Mouse (Mus musculus) layer of hippocampus, adult 2 months (tissue): Measurements from ENCODE around the gene Stom. TPM values are rescaled to one million over a fixed set of nuclear protein-coding genes. Genes with fewer than 3 reads are reported as not detected.
A peak's percentile ranks its signal among the peaks of the same experiment; 100 is the strongest.

Source experiments
- DNase-seq, 2 experiments: peaks; one replicate each; pipeline ENCODE4 v3.0.0; 2022; ENCODE audit warnings: low spot score in 2 of 2
- H3K27ac ChIP-seq: fragments of 200-600 bp; 2 replicates; pipeline ENCODE4 v1.8.1; 2022
- H3K4me3 ChIP-seq: fragments of 200-600 bp; 2 replicates; pipeline ENCODE4 v1.8.1; 2022; ENCODE audit warnings: mild to moderate bottlenecking
- CTCF ChIP-seq: fragments of 200-600 bp; conservative IDR thresholded peaks from 2 replicates; pipeline ENCODE4 v1.8.1; 2022; ENCODE audit warnings: antibody characterized with exemption, mild to moderate bottlenecking, moderate library complexity
- total RNA-seq, 2 experiments: library from RNA; stranded (reverse); gene quantifications; 2 replicates each; pipeline ENCODE4 v1.2.3; 2021

Stom gene
- total RNA-seq, 2 experiments from 2014 or later = 6.0 to 7.9 TPM

GRCm38 (mm10) chr2:35308166-35308565 lies 28.6 kb downstream of the Stom start:
- no peak for DNase-seq
- TF ChIP-seq CTCF = no peak
- no peak overlapping the region for H3K27ac ChIP-seq
- H3K4me3 ChIP-seq = no peak overlapping the region

DNA sequence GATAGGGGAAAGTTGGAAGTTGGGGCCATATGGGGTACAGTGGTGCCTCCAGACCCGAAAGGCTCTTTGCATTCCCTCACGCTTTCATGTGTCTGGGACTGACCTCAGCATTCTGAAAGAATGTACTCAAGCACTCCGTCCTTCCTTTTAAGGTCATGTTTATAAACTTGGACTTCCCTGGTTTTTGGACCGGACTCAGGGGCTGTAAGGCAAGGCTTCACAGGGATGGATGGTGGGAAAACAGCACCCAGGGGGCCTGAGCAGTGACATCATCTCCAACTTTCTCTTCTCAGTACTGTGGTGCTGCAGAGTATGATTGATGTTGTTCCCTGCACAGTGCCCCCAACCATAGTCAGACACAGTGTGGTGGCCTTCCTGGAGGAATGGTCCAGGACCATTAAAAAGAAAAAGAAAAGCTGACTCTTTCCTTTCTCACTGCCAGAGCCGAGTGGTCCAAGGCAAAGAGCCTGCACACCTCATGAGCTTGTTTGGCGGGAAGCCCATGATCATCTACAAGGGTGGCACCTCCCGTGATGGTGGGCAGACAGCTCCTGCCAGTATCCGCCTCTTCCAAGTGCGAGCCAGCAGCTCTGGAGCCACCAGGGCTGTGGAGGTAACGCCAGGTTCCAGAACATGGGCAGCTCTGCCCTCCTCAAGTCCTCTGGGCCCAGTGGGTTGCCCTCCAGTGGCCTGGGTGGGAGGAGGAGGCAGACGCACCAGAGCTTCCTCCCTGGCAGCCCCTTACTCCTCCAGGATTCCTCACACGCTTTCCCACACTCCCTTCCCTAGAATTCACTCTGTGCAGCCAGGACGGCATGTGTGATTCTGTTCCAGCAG lies 34.5 kb downstream of the Stom start:
- TF ChIP-seq CTCF = no peak
- no peak for DNase-seq
- Histone ChIP-seq H3K27ac (no peak overlapping the region), H3K4me3 (no peak overlapping the region)

DNA sequence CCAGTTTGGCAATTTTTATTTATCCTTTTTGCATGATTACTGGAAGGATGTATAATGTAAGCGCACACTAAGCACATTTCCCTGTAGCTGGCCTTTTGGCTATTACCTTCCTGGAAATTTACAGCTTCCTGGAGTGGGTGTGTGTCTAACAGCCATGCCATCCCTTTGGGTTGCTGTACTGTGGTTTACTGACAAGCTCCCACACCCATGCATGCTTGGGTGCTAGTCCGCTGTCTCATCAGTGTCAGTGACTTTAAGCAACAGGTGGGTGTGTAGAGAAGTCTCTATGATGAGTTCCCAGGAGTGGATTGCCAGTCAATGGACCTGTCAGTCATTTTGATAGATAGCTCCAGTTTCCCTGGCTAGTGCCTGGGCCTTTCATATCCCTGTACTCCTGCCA lies 37.3 kb downstream of the Stom start:
- no peak for TF ChIP-seq CTCF

GRCm38 (mm10) chr2:35297703-35298332 lies 39.0 kb downstream of the Stom start:
- TF ChIP-seq CTCF = no peak; the same call in none of the 2 replicates
- Histone ChIP-seq H3K4me3 (no peak overlapping the region), H3K27ac (no peak overlapping the region)
- peak; percentile 77 to 81 for DNase-seq

More for the DNA sequence above, 37.3 kb downstream of the Stom start:
- H3K4me3 ChIP-seq = no peak overlapping the region
- no peak overlapping the region for H3K27ac ChIP-seq
- DNase-seq = no peak

- no peak overlapping the region for H3K27ac ChIP-seq
- no peak overlapping the region for H3K4me3 ChIP-seq
- TF ChIP-seq CTCF = no peak
- no peak for DNase-seq
Observed at GRCm38 (mm10) chr2:35293291-35293690, 43.5 kb downstream of the Stom start.

- Histone ChIP-seq H3K27ac (no peak overlapping the region), H3K4me3 (no peak overlapping the region)
- TF ChIP-seq CTCF = no peak
- DNase-seq = no peak
Observed at GRCm38 (mm10) chr2:35292700-35293099, 44.1 kb downstream of the Stom start.

DNA sequence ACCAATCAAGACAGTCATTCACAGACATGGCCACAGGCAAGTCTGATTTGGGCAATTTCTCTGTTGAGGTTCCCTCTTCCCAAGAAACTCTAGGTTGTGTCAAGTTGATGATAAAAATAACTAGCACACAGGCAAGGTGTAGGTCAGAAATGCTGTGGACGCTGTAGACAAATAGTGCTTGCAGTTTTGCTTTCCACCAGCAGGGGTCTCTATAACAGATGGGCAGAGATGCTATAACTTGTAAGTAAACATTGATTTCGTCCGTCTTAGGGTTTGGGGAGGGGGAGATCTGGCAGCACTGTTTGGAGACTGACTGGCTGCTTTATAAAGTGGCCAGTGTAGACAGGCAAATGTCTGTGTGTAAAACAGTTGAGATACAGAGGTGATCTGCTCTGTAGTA lies 44.9 kb downstream of the Stom start:
- no peak overlapping the region for H3K27ac ChIP-seq
- peak; percentile 91 for TF ChIP-seq CTCF
- H3K4me3 ChIP-seq = no peak overlapping the region
- DNase-seq = peak in 1 of 2 experiments; percentile 49

DNA sequence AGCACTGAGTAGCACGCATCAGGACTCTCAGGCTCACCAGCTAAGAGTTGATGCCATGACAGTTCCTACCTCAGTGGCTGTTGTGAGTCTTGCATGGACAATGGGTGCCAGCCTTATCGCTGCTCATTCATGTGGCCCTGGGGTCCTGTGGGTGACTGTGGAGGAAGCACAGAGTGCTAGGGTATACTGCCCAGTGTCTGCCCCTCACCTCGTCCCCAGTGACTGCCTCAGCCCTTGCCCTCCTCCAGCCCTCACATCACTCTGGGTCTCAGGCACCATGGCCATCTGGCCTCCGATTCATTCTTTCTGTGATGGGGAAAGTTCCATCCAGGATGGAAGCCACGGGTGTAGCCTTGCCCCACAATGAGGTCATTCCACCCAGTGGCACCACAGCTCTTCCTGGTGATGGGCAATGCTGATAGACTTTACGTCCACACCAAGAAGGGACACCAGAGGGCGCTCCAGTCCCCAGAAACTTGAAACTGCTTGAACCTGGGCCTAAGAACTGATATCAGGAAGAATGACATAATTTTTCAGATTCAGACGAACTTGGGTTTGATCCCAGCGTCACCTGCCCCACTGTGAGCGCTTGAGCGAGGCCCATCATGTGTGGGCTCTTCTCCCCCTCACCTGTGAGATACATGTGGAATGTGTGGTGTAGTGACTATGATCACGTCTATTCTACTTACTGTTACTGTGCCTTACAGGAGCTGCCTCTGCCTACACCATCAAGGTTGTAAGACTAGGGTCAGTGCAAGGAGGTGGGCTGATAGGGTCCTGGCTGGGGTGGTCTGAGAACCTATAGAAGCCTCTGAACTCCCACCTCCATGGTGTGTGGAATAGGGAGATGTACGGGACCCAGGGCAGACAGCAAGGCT lies 47.8 kb downstream of the Stom start:
- Histone ChIP-seq H3K4me3 (no peak overlapping the region), H3K27ac (no peak overlapping the region)
- TF ChIP-seq CTCF = peak; percentile 94
- DNase-seq = peak; percentile 78 to 89

DNA sequence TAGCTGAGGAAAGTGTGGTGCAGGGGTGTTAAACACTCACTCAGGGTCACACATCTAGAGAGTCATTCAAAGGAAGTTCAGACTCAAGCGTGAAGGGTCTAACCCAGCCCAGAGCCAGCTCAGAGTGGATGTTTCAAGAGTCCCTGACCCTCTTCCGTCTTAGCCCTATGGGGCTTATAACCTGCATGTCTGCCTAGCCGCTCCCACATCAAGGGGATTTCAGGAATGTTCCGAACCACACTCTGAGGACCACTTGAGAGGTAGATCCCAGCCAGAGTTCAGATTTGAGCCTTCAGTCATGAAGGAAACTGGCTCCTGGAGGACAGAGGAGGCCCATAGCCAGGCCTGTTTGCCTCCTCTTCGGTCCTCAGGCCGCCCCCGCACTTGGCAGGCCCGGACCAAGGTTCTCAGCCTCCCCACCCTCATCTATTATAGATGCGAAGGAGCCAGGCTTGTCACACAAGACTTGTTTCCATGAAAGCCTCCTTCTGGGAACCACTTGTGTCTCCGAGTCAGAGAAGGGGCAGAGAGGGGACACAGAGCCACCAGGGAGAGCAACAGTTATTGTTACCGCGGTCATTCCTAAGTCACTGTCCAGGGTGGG lies 49.7 kb downstream of the Stom start:
- Histone ChIP-seq H3K4me3 (no peak overlapping the region), H3K27ac (no peak overlapping the region)
- TF ChIP-seq CTCF = no peak
- no peak for DNase-seq

- Histone ChIP-seq H3K4me3 (no peak overlapping the region), H3K27ac (no peak overlapping the region)
- no peak for TF ChIP-seq CTCF
- no peak for DNase-seq
Observed at GRCm38 (mm10) chr2:35285209-35285608, 51.6 kb downstream of the Stom start.

GRCm38 (mm10) chr2:35283997-35284396 lies 52.8 kb downstream of the Stom start:
- no peak for DNase-seq
- Histone ChIP-seq H3K4me3 (no peak overlapping the region), H3K27ac (no peak overlapping the region)
- TF ChIP-seq CTCF = no peak

- DNase-seq = no peak
- peak overlapping the region; percentile 62; the same call in 1 of the 2 replicates for H3K27ac ChIP-seq
- peak overlapping the region; percentile 46 for H3K4me3 ChIP-seq
- no peak for TF ChIP-seq CTCF
Observed at GRCm38 (mm10) chr2:35282214-35282613, 54.6 kb downstream of the Stom start.
